Mouse (Mus musculus) erythroblast, adult 5-6 weeks (primary cell): ENCODE measurements around the gene Gabpb1. TPM values are rescaled to one million over a fixed set of nuclear protein-coding genes. Genes with fewer than 3 reads are reported as not detected.
"Not testable (repeated sequence)": the region's sequence is repeated elsewhere in the genome, so short reads cannot be mapped to it uniquely, and the experiment has no call there.

Experiments used
- ATAC-seq: replicated peaks from 2 replicates; pipeline ENCODE4 v1.8.0; 2016; ENCODE audit warnings: moderate number of reproducible peaks, mild to moderate bottlenecking, moderate TSS enrichment, inconsistent platforms; ENCODE audit not compliant: poor library complexity, low FRiP score, severe bottlenecking
- total RNA-seq, 2 experiments: library from RNA; stranded (forward) in 1 of 2; stranded (reverse) in 1 of 2; fragments of 150-400 nt in 1 of 2; fragments of 200-764, 138-1000 nt in 1 of 2; gene quantifications; 2 replicates each; pipeline versions ENCODE4 v1.2.3 to v1.2.4; 2015 to 2017; ENCODE audit warnings: low replicate concordance in 2 of 2

The Gabpb1 gene
- total RNA-seq, 2 experiments from 2014 or later = 9.0 to 10.9 TPM

DNA sequence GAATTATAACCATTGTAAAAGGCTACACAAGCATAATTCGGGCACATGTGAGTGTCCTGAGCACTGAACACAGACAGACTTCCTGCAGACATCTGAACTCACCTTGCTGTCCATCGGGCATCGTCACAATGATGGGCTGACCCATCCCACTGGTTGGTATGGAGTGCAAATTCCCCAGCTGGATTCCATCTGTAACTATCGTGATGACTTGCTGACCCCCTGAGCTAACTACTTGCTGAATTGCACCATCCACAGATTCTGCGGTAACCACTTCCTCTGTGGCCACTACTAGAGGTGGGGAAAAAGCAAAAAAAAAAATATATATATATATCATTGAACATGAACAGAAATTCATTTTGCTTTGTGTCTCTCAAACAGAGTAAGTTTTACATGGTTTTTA, 29.7 kb downstream of the Gabpb1 start:
- ATAC-seq = no peak

GRCm38 (mm10) chr2:126644768-126645167, 31.4 kb downstream of the Gabpb1 start:
- ATAC-seq = no peak

DNA sequence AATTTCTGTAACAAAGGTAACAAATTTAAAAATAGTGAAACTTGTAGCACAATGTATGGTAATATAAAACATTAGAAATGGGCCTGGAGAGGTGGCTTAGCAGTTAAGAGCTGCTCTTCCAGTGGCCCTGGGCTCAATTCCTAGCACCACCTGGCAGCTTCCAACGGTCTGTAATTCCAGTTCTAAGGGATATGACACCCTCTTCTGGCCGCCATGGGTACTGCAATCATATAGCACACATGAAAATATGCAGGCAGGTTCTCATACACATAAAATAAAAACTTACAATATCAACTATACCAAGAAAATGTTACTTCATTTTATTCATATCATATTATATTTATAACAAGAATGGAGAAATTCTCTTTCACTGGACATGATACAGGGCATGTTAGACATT, 35.8 kb downstream of the Gabpb1 start:
- ATAC-seq = no peak

DNA sequence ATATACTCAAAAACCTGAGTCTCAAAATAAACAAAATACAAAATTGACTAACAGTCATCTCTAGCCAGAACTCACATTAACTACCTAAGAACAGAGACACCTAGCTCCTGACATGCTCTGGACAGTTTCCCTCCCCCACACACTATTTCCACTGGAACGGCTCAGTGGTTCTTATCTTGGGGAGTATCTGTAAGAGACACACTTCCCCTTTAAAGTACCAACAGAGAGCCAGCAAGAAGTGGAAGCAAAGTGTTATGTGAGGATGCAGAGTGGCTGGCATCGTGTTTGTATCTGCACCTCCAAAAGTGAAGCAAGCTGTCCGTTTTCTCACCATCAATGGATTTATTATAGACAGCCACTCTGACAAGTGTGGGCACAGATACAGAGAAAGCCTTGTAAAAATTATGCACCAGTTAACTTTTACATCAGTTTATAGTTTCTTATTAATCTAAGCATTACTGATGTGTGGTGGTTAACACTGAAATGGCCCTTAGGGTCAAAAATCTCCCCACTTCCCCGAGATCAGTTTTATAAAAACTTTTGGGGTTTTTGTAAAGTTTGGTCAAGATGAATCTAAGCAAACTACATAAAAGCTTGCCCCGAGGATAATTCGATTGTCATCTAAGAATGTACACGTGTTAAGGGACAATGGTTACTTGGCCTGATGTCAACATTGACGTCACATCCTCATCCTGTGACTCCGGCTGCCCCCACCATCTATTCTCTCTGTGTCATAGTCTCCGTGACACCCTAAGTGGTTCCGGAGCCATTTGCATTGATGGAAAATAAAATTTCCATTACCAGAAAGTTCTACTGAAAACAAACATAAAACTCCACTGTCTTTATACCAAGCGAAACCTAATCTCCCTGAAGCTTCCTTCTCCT, 40.0 kb downstream of the Gabpb1 start:
- ATAC-seq = no peak

GRCm38 (mm10) chr2:126633165-126633564, 43.0 kb downstream of the Gabpb1 start:
- ATAC-seq = no peak

DNA sequence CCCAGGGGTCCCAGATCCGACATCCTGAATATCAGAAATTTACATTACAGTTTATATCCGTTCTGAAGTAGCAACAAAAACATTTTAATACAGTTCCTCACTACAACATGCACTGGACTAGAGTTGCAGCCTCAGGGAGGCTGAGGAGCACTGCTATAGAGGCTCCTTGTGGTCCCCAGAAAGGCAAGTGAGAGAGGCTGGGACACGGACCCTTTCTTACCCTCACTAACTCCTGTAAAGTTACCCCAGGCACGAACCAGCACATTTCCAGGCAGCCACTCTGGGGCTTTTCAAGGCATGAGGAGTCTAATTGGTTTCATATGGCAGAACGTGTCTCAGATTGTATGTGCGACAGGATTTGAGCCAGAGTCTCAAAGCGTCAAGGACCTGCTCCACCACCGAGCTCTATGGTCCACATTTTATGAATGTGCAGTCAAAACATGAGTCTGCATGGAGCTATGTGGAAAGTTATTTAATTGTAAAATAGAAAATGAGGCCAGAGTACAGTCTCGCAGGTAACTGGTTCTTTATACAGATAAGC, 47.6 kb downstream of the Gabpb1 start:
- ATAC-seq = no peak

DNA sequence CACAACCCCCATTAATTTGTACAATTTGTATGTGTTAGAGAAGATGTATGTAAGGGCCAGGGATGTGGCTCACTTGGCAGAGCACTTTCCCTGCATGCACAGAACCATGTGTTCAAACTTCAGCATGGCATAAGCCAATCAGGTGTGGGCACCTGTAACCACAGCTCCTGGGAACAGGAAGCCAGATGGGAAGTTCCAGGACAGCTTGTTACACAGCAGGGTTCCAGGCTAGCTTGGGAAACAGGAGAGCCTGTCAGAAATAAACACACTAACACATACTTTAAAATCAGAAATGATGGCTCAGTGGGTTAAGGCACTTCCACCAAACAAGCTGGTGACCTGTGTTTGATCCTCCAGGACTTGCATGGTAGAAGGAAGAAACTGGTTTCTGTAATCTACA, 53.0 kb downstream of the Gabpb1 start:
- ATAC-seq = no peak

GRCm38 (mm10) chr2:126622455-126622854, 53.7 kb downstream of the Gabpb1 start:
- no peak for ATAC-seq

DNA sequence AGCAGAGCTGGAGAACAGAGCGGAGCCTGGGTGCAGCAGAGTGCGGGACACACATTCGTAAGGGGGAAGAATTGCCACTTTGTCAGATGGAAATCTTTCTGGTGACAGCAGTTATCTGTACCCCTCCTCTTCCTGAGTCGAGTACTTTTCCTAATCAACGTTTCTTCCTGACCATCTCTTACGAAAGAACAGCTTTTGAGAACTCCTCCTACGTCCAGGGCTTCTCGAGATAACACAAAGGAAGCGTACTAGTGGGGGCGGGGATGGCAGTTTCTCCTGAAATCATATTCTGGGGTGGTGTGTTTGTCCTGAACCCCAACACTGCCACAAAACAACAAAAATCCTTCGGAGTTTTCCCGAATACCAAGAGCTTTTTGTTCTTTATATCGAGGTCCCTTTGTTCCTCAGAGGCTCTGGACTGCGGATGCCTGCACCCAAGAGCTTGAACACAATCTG, 56.9 kb downstream of the Gabpb1 start, which contains the start of gene Hdc:
Gene Hdc, minus strand, starts transcription at position 51 of the 456 bp plus-strand sequence.
- no peak for ATAC-seq

GRCm38 (mm10) chr2:126618470-126619179, 57.5 kb downstream of the Gabpb1 start:
- ATAC-seq = no peak

GRCm38 (mm10) chr2:126615355-126615754, 60.8 kb downstream of the Gabpb1 start:
- no peak for ATAC-seq

DNA sequence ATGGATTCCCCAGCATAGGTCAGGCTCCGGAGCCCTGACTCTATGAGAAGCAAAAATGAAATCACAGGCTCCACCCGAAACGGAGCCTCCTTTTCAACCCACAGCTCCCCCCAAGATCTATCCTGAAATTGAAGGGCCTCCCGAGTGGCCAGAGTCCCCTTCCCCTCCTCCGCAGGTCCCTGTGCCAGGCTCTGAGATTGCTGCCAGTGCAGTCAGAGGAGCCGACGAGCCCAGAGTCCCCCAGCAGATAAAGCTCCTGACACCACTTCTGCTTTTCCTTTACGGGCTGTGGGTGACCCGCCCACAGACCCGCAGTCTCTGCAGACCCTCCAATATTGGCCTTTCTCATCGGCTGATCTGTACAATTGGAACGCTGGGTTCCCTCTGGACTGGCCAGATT, 66.5 kb downstream of the Gabpb1 start:
- ATAC-seq = not testable (repeated sequence)

DNA sequence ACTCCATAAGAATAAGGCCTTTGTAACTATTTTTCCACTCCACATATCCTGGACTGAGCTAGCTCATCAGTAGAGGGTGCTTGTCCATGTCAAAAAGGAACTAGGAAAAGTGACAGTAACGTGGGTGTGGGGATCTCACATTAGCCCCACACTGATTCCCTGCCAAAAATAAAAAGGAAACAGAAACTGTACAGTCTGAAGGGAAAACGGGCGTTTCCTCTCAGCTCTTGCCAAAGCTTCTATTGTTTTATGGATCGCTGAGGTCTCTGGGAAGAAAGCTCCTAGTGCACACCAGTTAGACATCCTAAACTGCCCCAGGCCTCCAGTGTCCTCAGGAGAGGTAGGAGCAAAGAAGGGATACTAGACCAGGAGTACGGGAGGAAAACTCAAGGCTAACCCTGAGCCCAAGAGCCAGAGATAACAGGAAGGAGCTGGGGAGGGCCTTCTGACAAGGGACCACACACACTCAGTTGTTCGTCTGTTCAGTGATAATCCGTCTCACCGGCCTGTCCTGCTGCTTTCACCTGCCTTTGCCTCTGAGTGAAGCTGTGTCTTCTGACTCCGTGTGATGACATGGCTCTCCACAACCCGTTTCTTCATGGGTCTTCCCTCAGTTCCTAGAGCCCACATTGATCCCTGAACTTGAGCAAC, 68.5 kb downstream of the Gabpb1 start:
- no peak for ATAC-seq

- no peak for ATAC-seq
Observed at GRCm38 (mm10) chr2:126606688-126607062, 69.5 kb downstream of the Gabpb1 start.

- no peak for ATAC-seq
Observed at GRCm38 (mm10) chr2:126606061-126606687, 70.0 kb downstream of the Gabpb1 start.

GRCm38 (mm10) chr2:126601918-126602600, 74.1 kb downstream of the Gabpb1 start:
- ATAC-seq = no peak

DNA sequence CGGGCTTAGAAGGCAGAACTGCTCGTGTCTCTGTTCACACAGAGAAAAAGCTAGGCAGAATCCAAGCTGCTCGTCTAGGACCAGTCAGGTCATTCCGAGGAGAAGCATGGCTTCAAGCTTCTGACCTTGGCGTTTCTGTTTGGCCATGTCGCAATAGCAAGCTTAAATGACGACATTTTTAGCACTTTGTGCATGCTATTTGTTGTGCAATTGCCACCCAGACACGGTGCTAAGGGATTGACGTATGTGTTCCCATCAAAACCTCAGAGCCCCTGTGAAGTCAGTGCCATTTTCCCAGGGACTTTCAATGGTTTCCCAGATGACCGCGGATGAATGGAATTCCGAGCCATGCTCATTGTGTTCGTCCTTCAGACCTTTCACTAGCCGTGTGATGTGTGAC, 75.6 kb downstream of the Gabpb1 start:
- no peak for ATAC-seq

GRCm38 (mm10) chr2:126599005-126599404, 77.1 kb downstream of the Gabpb1 start:
- no peak for ATAC-seq

GRCm38 (mm10) chr2:126598359-126598758, 77.8 kb downstream of the Gabpb1 start:
- ATAC-seq = no peak
